Mouse (Mus musculus) heart, adult 9 months (tissue): ENCODE measurements around the gene Unc45b.
A peak's percentile ranks its signal among the peaks of the same experiment; 100 is the strongest.
"Not testable (repeated sequence)": the region's sequence is repeated elsewhere in the genome, so short reads cannot be mapped to it uniquely, and the experiment has no call there.

Source experiments
- DNase-seq, 2 experiments: peaks; one replicate each; pipeline ENCODE4 v3.0.0; 2022; ENCODE audit warnings: low spot score in 2 of 2

Unc45b gene

DNA sequence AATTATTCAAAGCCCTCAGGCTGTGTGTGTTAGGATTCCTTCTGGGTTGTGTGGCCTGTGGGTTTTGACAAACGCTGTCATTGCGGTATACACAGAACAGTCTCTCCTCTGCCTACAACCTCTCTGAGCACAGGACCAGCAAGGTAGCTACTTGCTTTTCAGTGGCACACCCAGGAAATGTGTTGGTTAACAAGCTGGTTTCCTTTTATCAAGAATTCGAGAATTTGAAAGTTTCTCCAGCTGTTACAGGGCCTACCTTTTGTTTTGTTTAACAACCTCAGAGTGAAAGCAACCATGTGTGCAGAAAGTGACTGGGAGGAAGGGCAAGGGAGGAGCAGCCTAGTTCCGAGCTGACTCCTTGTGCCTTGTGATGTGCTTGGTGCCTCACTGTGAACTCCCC is 37.1 kb downstream of the Unc45b start:
- peak in 1 of 2 experiments; percentile 43 for DNase-seq

GRCm38 (mm10) chr11:82949036-82949435 is 38.7 kb downstream of the Unc45b start:
- DNase-seq, result peak; percentile 57 to 81

GRCm38 (mm10) chr11:82950736-82951481 is 40.6 kb downstream of the Unc45b start, which contains the start of gene Slfn5:
Gene Slfn5, plus strand, starts transcription at chr11:82951349.
- DNase-seq, result peak; percentile 83 to 91

GRCm38 (mm10) chr11:82951865-82952611 is 41.7 kb downstream of the Unc45b start:
- DNase-seq, result peak; percentile 85 to 88

- peak in 1 of 2 experiments; percentile 58 for DNase-seq
These were observed 42.5 kb downstream of the Unc45b start for GRCm38 (mm10) chr11:82952612-82953542.

- DNase-seq, result no peak
These were observed 44.3 kb downstream of the Unc45b start for GRCm38 (mm10) chr11:82954631-82955030.

GRCm38 (mm10) chr11:82956925-82957324 is 46.6 kb downstream of the Unc45b start:
- no peak for DNase-seq

DNA sequence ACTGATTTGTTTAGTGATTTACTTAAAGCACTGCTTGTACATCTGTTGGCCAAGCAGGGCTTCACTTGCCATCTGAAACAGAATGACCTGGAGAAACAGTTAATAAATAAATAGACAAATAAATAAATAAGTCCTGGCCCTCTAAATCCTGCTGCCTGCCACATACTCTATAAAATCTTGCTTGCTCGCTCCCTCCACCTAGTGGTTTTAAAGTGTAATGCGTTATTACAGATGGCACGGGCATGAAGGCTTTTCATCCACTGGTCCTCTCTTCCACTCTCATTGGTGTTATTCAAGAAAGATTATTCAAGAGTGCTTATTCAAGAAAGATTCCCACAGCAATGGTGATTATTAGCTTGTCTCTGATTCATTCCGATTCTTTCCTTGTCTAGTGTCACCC is 49.3 kb downstream of the Unc45b start:
- peak; percentile 52 to 67 for DNase-seq

DNA sequence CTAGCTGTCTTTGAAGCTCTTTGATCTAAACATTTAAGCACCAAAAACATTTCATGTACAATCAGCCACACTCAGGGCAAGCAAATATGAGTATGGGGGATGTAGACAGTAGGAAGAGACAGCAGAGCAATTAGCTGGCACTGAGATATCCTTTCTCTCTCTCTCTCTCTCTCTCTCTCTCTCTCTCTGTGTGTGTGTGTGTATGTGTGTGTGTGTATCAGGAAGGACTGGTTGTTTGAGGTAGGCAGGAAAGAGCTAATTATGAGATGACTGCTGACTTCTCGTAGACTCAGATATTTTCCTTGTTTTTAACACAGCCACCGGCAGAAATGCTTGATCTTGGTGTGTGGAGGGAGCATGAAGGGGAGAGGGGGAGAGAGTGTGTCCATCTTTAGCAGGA is 51.4 kb downstream of the Unc45b start:
- DNase-seq, result no peak

DNA sequence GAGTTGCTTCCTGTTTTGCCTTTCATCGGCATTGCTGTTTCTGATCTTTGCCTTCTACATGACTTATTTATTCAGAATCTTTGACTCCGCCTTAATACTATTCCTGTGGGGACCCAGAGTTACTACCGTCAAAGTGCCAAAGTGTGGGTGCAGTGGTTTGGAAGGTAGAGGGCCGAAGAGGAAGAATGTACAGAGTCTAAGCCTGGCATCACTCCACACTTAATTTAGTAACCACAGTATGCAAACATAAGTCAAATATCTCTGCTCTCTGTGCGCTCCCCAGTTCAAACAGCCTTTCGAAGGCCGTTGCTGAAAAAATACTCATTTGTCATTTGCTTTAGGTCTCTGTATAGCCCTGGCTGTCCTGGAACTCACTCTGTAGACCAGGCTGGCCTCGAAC is 51.9 kb downstream of the Unc45b start:
- DNase-seq, result no peak

GRCm38 (mm10) chr11:82970712-82971589 is 60.6 kb downstream of the Unc45b start:
- DNase-seq, result no peak

DNA sequence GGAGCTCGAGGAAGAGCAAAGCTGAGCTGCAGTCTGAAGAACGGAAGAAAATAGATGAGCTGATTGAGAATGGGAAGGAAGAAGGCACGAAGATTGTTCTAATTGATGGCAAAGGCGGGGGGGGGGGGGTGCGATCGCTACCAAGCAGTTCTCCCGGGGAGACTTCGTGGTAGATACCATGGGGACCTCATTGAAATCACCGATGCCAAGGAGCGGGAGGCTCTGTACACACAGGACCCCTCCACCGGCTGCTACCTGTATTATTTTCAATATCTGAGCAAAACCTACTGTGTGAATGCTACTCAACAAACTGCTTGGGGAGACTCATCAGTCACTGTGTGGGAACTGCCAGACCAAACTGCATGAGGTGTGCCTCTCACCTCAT is 61.2 kb downstream of the Unc45b start:
- DNase-seq, result no peak

DNA sequence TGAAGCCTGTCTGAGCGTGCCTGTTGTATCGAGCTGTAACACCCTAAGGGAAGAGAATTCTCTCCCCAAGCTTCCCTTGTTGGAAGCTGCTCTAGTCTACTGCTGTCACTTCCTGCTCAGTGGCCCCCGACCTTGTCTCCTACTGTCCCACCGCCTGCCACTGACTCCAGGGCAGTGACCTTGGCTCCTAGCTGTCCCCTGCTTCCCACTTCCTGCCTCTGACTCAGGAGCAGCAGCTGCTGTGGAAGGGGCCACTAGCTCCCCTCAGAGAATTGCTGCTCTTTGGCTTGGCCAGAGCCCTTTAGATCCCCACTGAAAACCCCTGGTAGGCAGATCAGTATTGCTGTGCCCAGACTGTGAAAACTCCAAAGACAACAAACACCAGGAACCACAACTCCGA is 63.6 kb downstream of the Unc45b start:
- peak in 1 of 2 experiments; percentile 48 for DNase-seq

- not testable (repeated sequence) for DNase-seq
These were observed 72.1 kb downstream of the Unc45b start for GRCm38 (mm10) chr11:82982409-82982808.

DNA sequence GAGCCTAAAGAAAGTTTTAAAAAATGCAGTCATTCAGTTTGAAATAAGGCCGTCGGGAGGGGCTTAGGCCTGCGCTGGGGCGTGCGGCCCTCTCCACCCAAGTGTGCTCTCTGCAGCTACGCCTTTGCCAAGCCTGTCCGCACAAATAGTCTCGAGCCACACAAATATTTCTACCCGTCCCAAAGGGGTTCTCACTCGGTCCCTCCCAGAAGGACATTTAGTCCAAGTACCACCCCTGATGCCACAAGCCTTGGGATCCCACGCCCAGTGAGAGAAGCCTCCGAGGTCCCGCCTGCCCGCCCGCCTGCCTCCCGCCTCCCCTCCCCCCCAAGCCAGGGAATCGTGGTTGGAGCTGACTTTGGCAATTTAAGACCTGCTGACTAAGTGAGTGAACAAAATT is 72.8 kb downstream of the Unc45b start:
- no peak for DNase-seq

DNA sequence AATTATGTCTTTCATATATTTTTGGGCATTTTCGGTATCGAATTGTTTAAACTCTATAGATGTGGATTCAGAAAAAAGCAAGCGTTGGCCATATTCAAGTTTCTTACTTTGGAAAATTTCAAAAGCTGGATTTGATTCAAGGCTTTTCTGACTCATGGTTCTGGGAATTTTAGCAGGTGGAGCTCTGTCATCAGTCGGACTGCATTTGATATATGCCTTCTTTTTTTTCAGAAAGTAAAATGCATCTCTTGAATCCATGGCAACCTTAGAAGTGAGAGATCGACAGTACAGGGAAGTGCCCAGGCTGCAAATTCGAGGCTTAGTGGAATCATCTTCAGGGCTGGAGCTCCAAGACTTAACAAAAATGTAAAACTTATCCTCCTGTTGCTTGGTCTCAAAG is 77.3 kb downstream of the Unc45b start:
- DNase-seq, result no peak

DNA sequence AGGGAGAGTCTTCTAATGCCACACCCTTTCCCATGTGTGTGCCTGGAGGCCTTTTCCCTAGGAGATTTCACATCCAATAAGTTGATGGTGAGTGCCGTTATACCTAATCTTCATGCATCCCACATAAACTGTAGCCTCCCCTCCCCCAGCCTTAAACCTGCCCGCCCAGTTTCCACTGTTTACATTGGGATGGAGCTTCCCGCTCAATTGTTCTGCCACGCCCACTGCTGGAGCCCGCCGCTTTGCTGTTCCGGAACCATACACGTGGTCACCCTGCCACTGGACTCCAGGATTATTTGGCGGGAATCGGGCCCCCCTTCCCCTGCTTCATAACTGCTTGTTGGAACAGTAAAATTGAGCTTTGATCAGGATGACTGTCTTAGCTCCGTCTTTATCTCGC is 79.0 kb downstream of the Unc45b start:
- no peak for DNase-seq

- DNase-seq, result peak; percentile 27 to 29
These were observed 80.4 kb downstream of the Unc45b start for GRCm38 (mm10) chr11:82990612-82991385.

DNA sequence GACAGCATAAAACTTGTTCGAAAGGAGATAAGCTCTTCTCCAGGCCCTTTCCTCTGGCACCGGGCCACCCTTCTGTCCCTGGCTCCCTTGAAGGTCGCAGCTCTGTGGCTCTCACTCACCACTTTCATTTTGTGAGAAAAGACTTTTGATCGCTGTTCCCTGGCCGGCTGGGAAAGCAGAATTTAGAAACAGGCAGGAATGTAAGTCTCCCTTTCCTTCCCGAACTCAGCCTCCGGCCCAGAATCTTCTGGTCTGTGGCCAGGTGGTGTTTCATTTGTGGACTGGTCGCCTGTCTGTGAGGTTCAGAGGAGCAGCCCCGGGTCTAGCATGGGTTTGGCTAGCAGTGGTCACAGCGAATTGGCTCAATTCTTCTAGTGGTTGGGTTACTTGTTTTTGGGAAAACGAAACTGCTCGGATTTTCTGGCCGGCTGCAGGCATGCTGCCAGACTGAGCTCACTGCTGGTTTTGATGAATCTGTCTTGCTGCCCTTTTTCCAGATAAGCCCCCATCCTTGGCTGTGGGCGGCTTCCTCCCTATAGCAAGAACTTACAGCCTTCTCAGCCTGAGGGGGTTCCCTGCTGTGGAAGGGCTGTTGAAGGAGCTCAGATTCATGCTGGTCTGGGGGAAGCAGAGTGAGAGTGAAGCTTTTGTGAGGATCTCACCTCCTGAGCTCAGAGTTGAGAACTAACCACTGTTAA is 81.3 kb downstream of the Unc45b start, which contains the start of gene Slfn9:
Gene Slfn9 (minus strand): TSS at position 362 of the 698 bp plus-strand sequence.
- DNase-seq, result peak; percentile 51 to 68
